Mouse (Mus musculus): ENCODE measurements around the gene Gm21883. TPM values are rescaled to one million over a fixed set of nuclear protein-coding genes. Genes with fewer than 3 reads are reported as not detected.

The Gm21883 gene
- not detected in 2 replicates for polyA plus RNA-seq (2012; rRNA removed)

GRCm38 (mm10) chrX:31574183-31574582 is at the start of gene Gm21883:
Gene Gm21883 (minus strand): TSS chrX:31574283.

GRCm38 (mm10) chrX:31618820-31619219 is 44.7 kb upstream of the Gm21883 start, which contains the start of gene Spin2e:
Gene Spin2e (minus strand): TSS chrX:31618920.

Other genes starting within 250 kb of the Gm21883 start
- gene Btbd35f26, start 237.8 kb downstream of the Gm21883 start, polyA plus RNA-seq (2012; rRNA removed): not detected in 2 replicates
- gene Btbd35f19, start 190.4 kb downstream of the Gm21883 start, polyA plus RNA-seq (2012; rRNA removed): not detected in 2 replicates
- not detected in 2 replicates for gene Spin2e, start 44.6 kb upstream of the Gm21883 start, polyA plus RNA-seq (2012; rRNA removed)
- gene Btbd35f25, start 142.9 kb upstream of the Gm21883 start, polyA plus RNA-seq (2012; rRNA removed): not detected in 2 replicates

All from central nervous system, embryonic 18 days (tissue).